Mouse (Mus musculus) forebrain, embryonic 12.5 days (tissue): ENCODE results near the gene Amt. TPM values are rescaled to one million over a fixed set of nuclear protein-coding genes. Genes with fewer than 3 reads are reported as not detected.

ENCODE experiments used
- ATAC-seq: fragments of 200-750 bp; cut with Nextera tagmentation; 2 replicates; pipeline ENCODE4 v1.8.0; 2017; ENCODE audit warnings: moderate TSS enrichment; ENCODE audit not compliant: low FRiP score
- H3K27ac ChIP-seq: fragments of 300-500 bp; sonication (generic); 2 replicates; pipeline ENCODE4 v1.5.1; 2016; ENCODE audit warnings: mild to moderate bottlenecking
- H3K27me3 ChIP-seq: fragments of 300-500 bp; sonication (generic); 2 replicates; pipeline ENCODE4 v1.6.1; 2016; ENCODE audit warnings: mild to moderate bottlenecking
- H3K36me3 ChIP-seq: fragments of 300-500 bp; sonication (generic); replicated peaks from 2 replicates; pipeline ENCODE4 v1.6.1; 2016; ENCODE audit warnings: mild to moderate bottlenecking
- H3K4me1 ChIP-seq: fragments of 300-500 bp; sonication (generic); 2 replicates; pipeline ENCODE4 v1.6.1; 2016
- H3K4me2 ChIP-seq: fragments of 300-500 bp; sonication (generic); 2 replicates; pipeline ENCODE4 v1.6.1; 2016; ENCODE audit warnings: mild to moderate bottlenecking, moderate library complexity
- H3K4me3 ChIP-seq: fragments of 300-500 bp; sonication (generic); replicated peaks from 2 replicates; pipeline ENCODE4 v1.5.1; 2016; ENCODE audit warnings: mild to moderate bottlenecking
- H3K9ac ChIP-seq: fragments of 300-500 bp; sonication (generic); 2 replicates; pipeline ENCODE4 v1.6.1; 2016; ENCODE audit warnings: mild to moderate bottlenecking
- H3K9me3 ChIP-seq: fragments of 300-500 bp; sonication (generic); 2 replicates; pipeline ENCODE4 v1.6.1; 2016
- WGBS: fragments of 180-500 bp; shearing (Covaris S2); methylation state at CpG from one replicate; pipeline ENCODE4 v1.1.7; 2016; 5-methylcytosine and 5-hydroxymethylcytosine counted together
- polyA plus RNA-seq: library from polyadenylated mRNA; unstranded; fragments of >200 nt; fragmentation: Nextera tagmentation; extraction: Ambion mirVana; gene quantifications from 2 replicates; pipeline ENCODE4 v1.2.1, GENCODE M21; 2016

The Amt gene
- polyA plus RNA-seq, 1 experiment from 2014 or later: 17.7 TPM

DNA sequence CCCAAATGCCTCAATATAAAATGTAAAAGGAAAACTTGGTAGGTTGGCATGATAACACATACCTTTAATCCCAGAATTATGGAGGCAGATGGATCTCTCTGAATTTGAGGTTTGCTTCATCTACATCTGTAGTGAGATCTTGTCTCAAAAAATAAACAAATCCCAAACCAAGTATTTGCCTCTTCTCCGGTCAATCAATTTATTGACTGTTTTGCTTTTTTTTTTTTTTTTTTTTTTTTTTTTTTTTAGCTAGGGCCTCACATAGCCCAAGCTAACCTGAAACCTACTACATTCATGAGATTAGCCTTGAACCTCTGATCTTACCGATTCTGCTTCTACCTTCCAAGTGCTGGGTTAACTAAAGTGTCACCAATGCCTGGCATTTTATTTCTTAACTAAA, 7.3 kb upstream of the Amt start:
- Histone ChIP-seq H3K4me3 (peak overlapping the region; percentile 49), H3K27ac (peak overlapping the region; percentile 92), H3K27me3 (no peaks in the 10 kb centered on the region), H3K4me1 (peaks cover 7% of the 10 kb centered on the region), H3K4me2 (peak overlapping the region; percentile 57), H3K9ac (peak overlapping the region; percentile 64; the same call in 1 of the 2 replicates), H3K9me3 (no peaks in the 10 kb centered on the region), H3K36me3 (peaks cover 9% of the 10 kb centered on the region; the same call in 1 of the 2 replicates)
- 67% methylated on average over 2 of the region's 2 CpGs for WGBS
- no peak for ATAC-seq

GRCm38 (mm10) chr9:108290016-108290750, 6.5 kb upstream of the Amt start, which contains the start of gene Nicn1:
Gene Nicn1, plus strand, starts transcription at chr9:108290429.
- under 1% methylated on average over 32 of the region's 32 CpGs for WGBS
- H3K27me3 ChIP-seq: no peaks in the 10 kb centered on the region
- peak; percentile 97 for ATAC-seq
- H3K4me3 ChIP-seq: peak within 1 kb of the TSS; percentile 49
- H3K9me3 ChIP-seq: no peaks in the 10 kb centered on the region
- peaks cover 17% of the 10 kb centered on the region for H3K36me3 ChIP-seq
- H3K4me2 ChIP-seq: peak within 1 kb of the TSS; percentile 57
- H3K9ac ChIP-seq: peak within 1 kb of the TSS; percentile 64
- peak within 1 kb of the TSS; percentile 92 for H3K27ac ChIP-seq
- peaks cover 7% of the 10 kb centered on the region for H3K4me1 ChIP-seq

- Histone ChIP-seq H3K4me2 (peak overlapping the region; percentile 57), H3K9ac (peak overlapping the region; percentile 44), H3K9me3 (no peaks in the 10 kb centered on the region), H3K27me3 (no peaks in the 10 kb centered on the region), H3K4me1 (peaks cover 9% of the 10 kb centered on the region), H3K4me3 (peak overlapping the region; percentile 49), H3K27ac (0 out of 2 replicates have a peak overlapping the region, but pooled peaks have one; percentile 92), H3K36me3 (peaks cover 22% of the 10 kb centered on the region)
- ATAC-seq: peak; percentile 19; the same call in 1 of the 2 replicates
- WGBS: 50% methylated on average over 6 of the region's 6 CpGs
Observed at GRCm38 (mm10) chr9:108290773-108291172, 5.9 kb upstream of the Amt start.

DNA sequence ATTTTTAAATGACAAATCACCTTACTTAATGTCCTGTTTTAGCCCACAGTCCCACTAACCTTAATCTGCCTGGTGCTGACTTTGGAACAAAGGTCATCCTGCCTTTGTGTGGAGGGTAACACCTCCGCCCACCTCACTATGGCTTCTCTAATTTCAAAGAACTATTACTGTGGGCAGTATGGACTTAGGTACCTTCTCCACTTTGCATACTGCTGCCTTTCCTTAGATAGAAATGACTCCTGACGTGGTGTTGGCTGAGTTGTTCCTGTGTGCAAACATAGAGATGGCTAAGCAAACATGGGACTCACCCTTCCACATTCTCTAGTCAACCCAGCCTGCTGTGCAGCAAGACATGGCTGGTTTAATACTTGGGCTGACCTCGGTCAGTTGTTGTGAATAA, 5.2 kb downstream of the Amt start:
- no peak overlapping the region for H3K4me2 ChIP-seq
- no peaks in the 10 kb centered on the region for H3K27me3 ChIP-seq
- WGBS: 81% methylated on average over 3 of the region's 3 CpGs
- no peak for ATAC-seq
- H3K4me1 ChIP-seq: peaks cover 22% of the 10 kb centered on the region
- peaks cover 30% of the 10 kb centered on the region for H3K36me3 ChIP-seq
- H3K4me3 ChIP-seq: no peak overlapping the region
- H3K9me3 ChIP-seq: no peaks in the 10 kb centered on the region
- H3K27ac ChIP-seq: no peak overlapping the region
- H3K9ac ChIP-seq: no peak overlapping the region

DNA sequence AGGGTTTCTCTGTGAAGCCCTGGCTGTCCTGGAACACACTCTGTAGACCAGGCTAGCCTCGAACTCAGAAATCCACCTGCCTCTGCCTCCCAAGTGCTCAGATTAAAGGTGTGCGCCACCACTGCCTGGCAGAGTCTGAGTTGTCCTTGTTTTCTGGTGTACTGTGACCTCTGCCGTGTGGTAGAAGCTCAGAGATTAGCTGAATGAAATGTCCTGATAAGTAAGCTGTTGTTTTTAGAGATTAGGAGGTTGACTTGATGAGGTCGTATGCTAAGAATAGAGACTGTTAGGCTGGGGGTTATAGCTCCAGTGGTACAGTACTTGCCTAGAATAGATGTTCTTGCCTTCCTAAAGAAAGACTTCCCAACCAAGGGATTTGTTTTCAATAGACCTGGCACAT, 8.1 kb downstream of the Amt start:
- Histone ChIP-seq H3K4me1 (peaks cover 34% of the 10 kb centered on the region), H3K4me3 (peak overlapping the region; percentile 94), H3K27ac (no peak overlapping the region), H3K27me3 (no peaks in the 10 kb centered on the region), H3K4me2 (peak overlapping the region; percentile 90), H3K9ac (peak overlapping the region; percentile 86; the same call in 1 of the 2 replicates), H3K9me3 (no peaks in the 10 kb centered on the region), H3K36me3 (peaks cover 26% of the 10 kb centered on the region)
- WGBS: 87% methylated on average over 4 of the region's 4 CpGs
- ATAC-seq: no peak

DNA sequence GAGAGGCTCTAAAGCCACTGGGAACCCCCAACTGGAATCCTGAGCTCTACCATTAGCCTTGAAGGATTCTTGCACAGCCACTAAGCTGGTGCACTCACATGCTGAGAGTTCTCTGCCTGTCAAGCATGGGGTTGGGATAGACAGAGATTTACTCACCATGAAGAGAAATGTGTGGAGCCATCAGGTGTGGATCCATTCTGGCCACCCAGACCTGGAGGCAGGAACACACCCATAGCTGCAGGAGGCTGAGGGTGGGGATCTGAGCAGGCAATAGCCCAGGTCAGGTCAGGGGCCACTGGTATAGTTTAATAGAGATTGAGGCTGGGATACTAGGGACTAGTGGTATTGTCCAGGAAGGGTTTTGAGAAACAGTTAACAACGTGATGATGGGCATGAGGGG, 8.5 kb downstream of the Amt start:
- Histone ChIP-seq H3K4me1 (peaks cover 34% of the 10 kb centered on the region), H3K4me3 (peak overlapping the region; percentile 94), H3K27ac (peak overlapping the region; percentile 100), H3K36me3 (peaks cover 26% of the 10 kb centered on the region), H3K9ac (peak overlapping the region; percentile 86), H3K9me3 (no peaks in the 10 kb centered on the region), H3K4me2 (peak overlapping the region; percentile 90), H3K27me3 (no peaks in the 10 kb centered on the region)
- no peak for ATAC-seq
- 15% methylated on average over 1 of the region's 1 CpGs for WGBS

- peak within 1 kb of the TSS; percentile 90 for H3K4me2 ChIP-seq
- H3K4me1 ChIP-seq: peaks cover 38% of the 10 kb centered on the region
- no peaks in the 10 kb centered on the region for H3K9me3 ChIP-seq
- peaks cover 26% of the 10 kb centered on the region for H3K36me3 ChIP-seq
- WGBS: under 1% methylated on average over 81 of the region's 81 CpGs
- peak within 1 kb of the TSS; percentile 96 for H3K9ac ChIP-seq
- H3K27ac ChIP-seq: peak within 1 kb of the TSS; percentile 100
- peak within 1 kb of the TSS; percentile 94 for H3K4me3 ChIP-seq
- peak; percentile 97 for ATAC-seq
- H3K27me3 ChIP-seq: no peaks in the 10 kb centered on the region
Observed at GRCm38 (mm10) chr9:108305629-108306520, 9.2 kb downstream of the Amt start, which contains the start of the genes Rhoa and Tcta. Gene Rhoa, plus strand, starts transcription at chr9:108306129. Gene Tcta, minus strand, starts transcription at chr9:108306160.

DNA sequence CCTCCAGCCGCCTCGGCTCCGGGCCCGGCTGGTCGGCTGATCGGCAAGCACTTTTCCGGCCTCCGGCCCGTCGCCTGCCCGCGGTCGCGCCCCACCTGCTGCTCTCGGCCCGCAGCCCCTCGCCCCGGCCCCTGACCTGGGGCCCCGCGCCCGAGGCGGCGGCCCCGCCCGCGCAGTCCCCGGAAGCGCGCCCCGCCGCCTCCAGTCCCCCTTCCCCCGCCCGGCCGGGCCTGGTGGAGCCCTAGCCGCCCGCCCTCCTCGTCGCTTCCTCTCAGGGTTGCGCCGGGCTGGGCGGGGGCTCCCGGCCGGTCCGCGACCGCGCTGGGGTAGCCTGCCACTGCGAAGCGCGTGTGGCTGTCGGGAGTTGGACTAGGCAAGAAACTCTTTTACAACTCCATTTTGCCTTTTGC, 9.9 kb downstream of the Amt start:
- Histone ChIP-seq H3K4me1 (peaks cover 40% of the 10 kb centered on the region), H3K4me3 (peak overlapping the region; percentile 94), H3K36me3 (peaks cover 20% of the 10 kb centered on the region), H3K4me2 (peak overlapping the region; percentile 57), H3K27me3 (no peaks in the 10 kb centered on the region), H3K9me3 (no peaks in the 10 kb centered on the region), H3K27ac (peak overlapping the region; percentile 100), H3K9ac (peak overlapping the region; percentile 96)
- under 1% methylated on average over 49 of the region's 51 CpGs for WGBS
- ATAC-seq: peak; percentile 77

DNA sequence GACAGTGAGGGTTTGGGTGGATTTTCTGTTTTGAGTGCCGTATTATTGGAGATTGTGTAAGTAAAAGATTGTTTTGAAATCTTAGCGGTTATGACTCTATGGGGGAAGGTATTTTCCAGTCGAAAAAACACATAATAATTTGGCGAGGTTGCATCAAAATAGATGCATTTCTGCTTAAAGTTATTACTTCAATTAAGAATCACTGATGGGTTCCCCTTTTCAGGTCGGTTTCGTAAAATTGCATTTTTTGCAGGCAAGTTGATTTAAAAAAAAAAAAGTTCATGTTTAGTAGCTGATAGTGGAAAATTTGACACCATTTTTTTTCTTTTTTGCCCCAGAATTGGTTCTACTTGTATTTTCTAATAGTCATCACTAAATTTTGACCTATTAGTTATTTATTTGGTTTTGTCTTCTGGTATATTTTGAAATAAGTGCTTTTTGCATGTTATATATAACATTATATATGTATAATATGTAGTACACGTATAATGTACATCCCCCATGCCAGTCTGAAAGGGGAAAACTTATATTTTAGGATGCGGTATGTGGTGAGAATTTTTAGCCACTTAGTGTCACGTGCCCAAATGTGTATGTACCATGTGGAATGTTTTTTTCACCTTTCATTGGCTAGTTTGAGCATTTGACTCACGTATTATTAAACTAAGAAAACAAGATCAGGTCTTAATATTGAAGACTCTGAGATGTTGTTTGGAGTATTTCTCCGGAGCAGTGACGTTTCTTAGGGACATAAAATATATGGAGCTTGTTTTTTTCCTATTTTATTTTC, 10.6 kb downstream of the Amt start:
- H3K27me3 ChIP-seq: no peaks in the 10 kb centered on the region
- H3K4me2 ChIP-seq: peak overlapping the region; percentile 57
- H3K4me1 ChIP-seq: peaks cover 40% of the 10 kb centered on the region
- peaks cover 17% of the 10 kb centered on the region for H3K36me3 ChIP-seq
- H3K27ac ChIP-seq: peak overlapping the region; percentile 100
- ATAC-seq: no peak
- H3K9me3 ChIP-seq: no peaks in the 10 kb centered on the region
- 29% methylated on average over 12 of the region's 12 CpGs for WGBS
- peak overlapping the region; percentile 94 for H3K4me3 ChIP-seq
- H3K9ac ChIP-seq: peak overlapping the region; percentile 96

DNA sequence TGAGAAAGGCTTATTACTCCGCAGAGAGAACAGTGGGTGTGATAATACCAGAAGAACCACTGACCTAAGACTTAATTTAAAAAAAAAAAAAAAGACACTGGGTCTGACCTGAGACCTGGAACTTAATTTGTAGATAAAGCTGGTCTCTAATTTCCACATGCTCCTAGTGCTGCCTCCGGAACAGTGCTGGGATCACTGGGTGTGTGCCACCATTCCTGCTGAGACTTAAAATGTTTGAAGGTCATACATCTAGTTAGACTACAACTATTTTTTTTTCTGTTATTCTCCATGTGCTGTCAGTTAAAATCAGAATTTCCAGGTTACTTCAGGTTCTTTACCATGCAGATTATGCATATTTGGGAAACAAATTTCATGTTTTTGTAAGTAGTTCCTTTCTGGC, 11.5 kb downstream of the Amt start:
- no peak for ATAC-seq

DNA sequence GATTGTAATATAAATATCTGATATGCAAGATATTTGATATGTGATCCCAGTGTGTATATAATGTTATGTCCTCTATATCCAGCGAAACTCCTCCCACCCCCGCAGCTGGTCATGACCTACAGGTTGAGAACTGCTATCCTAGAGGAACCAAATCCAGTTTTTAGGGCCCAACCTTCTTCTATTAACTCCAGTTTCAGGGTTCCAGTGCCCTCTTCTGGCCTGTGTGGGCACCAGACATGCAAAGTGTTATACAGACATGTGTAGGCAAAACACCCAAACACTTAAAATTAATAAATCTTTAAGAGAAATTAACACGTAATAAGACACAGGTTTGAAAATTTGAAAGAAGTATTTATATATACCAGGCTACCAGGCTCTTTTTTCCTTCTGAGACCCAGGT, 20.9 kb downstream of the Amt start:
- 95% methylated on average over 3 of the region's 3 CpGs for WGBS
- ATAC-seq: no peak

More for the DNA sequence above, 11.5 kb downstream of the Amt start:
- Histone ChIP-seq H3K27ac (no peak overlapping the region), H3K4me2 (peak overlapping the region; percentile 57), H3K4me1 (peaks cover 40% of the 10 kb centered on the region), H3K36me3 (peaks cover 8% of the 10 kb centered on the region), H3K9ac (0 out of 2 replicates have a peak overlapping the region, but pooled peaks have one; percentile 38), H3K27me3 (no peaks in the 10 kb centered on the region), H3K9me3 (no peaks in the 10 kb centered on the region), H3K4me3 (peak overlapping the region; percentile 94)
- 71% methylated on average over 2 of the region's 2 CpGs for WGBS

More for the DNA sequence above, 20.9 kb downstream of the Amt start:
- H3K27ac ChIP-seq: no peak overlapping the region
- H3K27me3 ChIP-seq: no peaks in the 10 kb centered on the region
- peaks cover 21% of the 10 kb centered on the region for H3K36me3 ChIP-seq
- no peak overlapping the region for H3K4me3 ChIP-seq
- no peak overlapping the region for H3K4me2 ChIP-seq
- no peak overlapping the region for H3K9ac ChIP-seq
- no peaks in the 10 kb centered on the region for H3K9me3 ChIP-seq
- H3K4me1 ChIP-seq: no peaks in the 10 kb centered on the region
